Mouse (Mus musculus) lung, adult 18-20 months (tissue): ENCODE data around the gene A4galt.
"Not testable (repeated sequence)": the region's sequence is repeated elsewhere in the genome, so short reads cannot be mapped to it uniquely, and the experiment has no call there.

Experiments used
- DNase-seq, 2 experiments: peaks; one replicate each; pipeline ENCODE4 v3.0.0; 2022; ENCODE audit warnings: mixed read lengths in 2 of 2

The A4galt gene

DNA sequence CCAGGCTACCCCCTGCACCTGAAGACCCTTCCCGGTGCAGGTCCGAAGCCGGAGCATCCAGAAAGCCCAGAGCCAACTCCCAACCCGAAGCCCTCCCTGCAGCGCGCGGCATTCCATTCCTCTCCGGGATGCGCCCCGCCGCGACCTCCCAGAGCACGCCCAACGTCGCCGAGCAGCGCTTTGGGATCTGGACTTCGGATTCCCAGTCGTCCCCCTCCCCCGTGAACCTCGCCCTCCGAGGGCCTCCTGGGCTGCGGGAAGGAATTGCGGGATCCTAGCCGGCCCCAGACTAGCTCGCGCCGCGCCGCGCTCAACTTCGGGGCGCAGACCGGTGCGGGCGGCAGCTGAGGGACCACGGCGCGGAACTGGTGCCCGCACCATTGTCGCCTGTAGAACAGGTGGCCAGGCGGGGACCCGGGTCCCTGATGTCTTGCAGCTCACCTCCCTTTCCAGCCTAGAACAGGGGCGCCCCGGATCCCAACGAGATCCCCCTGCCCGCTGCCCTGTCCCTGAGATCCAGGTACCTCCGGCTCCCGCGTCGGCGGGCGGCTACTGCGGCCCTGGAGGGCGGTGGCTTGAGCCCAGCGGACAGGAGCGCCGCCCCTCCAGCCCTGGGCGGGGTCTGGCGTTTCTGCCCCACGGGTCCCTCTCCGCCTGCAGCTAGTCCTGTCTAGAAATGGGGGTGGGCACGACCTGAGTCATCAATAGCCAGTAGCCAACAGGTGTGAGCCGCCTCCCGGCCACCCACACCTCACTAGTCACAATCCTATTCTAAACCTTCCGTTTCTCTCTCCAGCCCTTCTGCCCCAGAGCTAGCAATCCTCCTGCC is at the start of gene A4galt:
Gene A4galt, minus strand, starts transcription at position 599 of the 829 bp plus-strand sequence.
- peak; percentile 72 to 73 for DNase-seq

DNA sequence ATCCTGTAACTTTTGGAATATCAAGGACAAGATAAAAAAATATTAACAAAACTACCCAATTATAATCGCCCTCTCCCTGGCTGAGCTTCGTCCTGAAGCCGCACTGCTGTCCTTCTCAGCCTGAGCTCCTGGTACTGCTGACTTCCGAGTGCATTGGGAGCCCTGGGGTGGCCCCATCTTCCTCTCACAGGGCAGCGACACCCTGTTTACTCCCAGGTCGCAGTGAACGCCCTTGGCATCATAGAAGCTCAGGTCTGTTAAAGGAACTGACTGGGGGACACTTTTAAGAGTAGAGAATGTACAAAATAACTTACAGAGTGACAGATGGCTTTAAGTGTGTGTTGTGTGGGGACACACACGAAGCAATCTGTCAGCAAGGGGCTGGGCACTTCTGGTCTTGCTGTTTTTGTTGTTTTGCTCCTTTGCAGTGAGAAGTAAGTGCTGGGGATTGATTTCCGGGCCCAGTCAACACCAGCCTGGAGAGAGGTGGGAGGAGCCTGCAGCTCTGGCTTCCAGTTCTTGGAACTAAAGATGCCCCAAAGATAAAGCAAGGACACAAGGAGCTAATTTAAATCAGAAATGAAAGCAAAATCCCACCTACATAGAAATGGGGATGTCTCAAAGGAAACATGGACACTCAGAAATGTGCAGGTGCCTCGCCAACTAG is 48.5 kb upstream of the A4galt start:
- DNase-seq: peak in 1 of 2 experiments; percentile 63

DNA sequence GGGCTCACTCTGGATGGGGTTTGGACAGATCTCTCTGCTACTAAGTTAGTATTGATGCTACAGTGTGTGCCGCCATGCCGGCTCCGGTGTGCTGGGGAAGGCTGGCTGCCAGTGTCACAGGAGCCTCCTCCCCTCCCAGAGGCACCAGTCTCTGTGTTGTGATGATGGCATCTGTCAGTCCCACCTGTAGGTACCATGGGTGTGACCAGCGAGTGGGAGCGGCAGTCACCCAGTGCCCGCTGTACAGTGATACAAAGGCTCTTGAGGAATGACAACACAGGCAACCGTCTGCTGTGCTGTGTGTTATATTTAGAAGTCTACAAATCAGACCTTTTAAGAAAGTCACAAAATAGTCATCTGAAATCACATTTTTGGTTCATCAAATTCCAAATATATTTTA is 47.9 kb upstream of the A4galt start:
- DNase-seq: no peak

GRCm38 (mm10) chr15:83298810-83299209 is 47.2 kb upstream of the A4galt start:
- no peak for DNase-seq

- DNase-seq: no peak
Measured at GRCm38 (mm10) chr15:83298313-83298712, 46.7 kb upstream of the A4galt start.

GRCm38 (mm10) chr15:83296771-83297311 is 45.3 kb upstream of the A4galt start:
- DNase-seq: no peak

DNA sequence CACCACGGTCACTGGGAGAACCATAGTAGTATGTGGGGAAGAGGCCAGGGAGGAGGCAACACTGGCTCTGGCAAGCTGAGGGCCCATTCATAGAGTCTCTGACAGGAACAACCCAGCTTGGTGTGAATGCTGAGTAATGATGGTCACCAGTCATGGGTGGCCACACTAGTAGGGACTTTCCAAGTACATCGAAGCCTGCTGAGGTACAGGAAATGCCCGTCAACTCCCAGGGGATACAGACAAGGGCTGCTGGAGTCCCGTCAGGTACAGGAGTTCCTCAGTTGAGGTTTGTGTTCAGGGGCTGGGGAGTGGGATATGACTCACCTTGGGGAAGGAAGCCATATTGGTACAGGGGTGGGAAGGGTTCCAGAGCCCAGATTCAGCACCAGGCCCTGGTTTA is 44.5 kb upstream of the A4galt start:
- no peak for DNase-seq

DNA sequence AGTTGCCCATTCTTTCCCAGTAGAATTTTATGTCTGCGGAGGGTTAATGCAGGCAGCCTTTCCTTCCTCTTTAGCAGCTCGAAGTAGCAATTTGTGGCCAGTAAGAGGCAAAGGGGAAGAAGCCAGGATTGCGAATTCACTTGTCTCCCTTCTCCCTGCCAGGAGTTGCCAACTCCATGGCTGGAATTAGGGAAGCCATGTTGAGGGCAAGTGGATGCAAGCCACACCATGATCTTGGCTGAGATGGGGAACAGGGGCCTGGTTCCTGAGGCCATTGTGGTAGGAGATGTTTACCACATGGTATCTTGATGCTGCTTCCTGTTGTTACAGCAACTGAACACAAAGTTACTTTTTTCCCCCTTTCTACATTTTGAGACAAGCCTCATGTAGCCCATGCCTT is 43.4 kb upstream of the A4galt start:
- DNase-seq: no peak

GRCm38 (mm10) chr15:83293706-83294645 is 42.4 kb upstream of the A4galt start:
- no peak for DNase-seq

DNA sequence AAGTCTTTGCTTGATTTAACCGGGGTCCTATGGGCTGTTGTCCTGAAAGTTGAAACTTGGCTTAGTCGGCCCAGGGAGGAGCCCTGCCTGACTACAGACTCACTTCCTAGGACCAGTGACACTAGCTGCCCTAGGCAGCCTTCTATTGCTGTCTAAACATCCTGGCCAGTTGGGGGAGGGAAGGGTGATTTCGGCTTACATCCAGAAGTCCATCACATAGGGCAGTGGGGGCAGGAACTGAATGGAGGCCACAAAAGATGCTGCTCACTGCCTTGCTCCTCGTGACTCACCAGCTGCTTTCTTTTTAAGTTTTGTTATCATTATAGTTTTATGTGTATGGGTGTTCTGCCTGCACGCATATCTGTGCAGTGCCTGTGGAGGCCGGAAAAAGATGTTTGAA is 41.6 kb upstream of the A4galt start:
- DNase-seq: peak; percentile 79 to 85

- DNase-seq: no peak
Measured at GRCm38 (mm10) chr15:83292261-83293056, 40.9 kb upstream of the A4galt start.

DNA sequence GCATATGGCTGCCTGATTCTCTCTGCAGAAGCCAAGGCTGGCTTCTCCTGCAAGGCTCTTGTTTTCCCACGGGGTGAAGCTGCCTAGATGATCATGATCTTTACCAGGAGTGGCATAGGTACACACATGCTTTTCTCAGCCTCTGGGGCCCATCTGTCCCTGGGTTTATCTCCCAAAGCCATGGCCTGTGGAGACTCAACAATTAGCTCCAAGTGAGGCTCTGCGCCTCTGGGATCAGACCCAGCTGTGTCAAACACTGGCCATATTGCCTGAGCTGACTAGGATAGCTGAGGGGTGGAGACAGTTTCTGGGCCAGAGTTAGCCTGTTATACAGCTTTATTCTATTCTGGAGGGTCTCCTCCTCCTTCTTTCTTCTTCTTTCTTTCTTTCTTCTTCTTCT is 39.3 kb upstream of the A4galt start:
- no peak for DNase-seq

DNA sequence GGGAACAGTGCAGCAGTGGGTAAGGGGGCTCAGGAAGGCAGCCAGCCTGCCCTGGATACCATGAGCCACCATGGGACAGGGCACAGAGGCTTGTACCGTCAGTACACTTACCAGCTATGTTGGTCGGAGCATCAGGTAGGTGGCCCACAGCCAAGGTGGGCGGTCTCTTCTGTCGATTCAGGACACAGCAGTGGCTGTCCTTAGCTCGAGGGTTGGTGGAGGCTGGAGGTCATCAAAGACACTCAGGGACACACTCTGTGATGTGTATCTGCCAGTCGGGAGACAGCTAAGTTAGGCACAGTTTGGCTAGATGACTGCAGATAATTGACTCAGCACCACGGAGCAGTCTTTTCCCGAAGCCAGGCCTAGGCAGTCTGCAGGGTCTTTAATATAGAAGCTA is 33.3 kb upstream of the A4galt start:
- DNase-seq: no peak

- no peak for DNase-seq
Measured at GRCm38 (mm10) chr15:83282397-83282796, 30.8 kb upstream of the A4galt start.

GRCm38 (mm10) chr15:83281303-83281702 is 29.7 kb upstream of the A4galt start:
- no peak for DNase-seq

DNA sequence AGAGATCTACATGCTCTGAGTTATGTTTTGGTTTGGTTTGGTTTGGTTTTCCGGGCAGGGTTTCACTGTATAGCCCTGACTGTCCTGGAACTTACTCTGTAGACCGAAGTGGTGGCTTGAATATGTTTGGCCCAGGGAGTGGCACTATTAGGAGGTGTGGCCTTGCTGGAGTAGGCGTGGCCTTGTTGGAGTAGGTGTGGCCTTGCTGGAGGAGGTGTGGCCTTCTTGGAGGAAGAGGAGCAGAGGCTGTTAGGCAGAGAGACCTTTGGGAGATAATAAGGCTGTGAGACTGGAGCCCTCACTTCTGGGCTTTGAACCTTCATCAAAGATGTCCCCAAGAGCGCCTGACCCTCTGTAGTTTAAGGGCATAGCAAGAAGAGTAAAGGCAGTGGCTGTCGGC is 27.0 kb upstream of the A4galt start:
- DNase-seq: no peak

- no peak for DNase-seq
Measured at GRCm38 (mm10) chr15:83277451-83277850, 25.9 kb upstream of the A4galt start.

- DNase-seq: not testable (repeated sequence)
Measured at GRCm38 (mm10) chr15:83274237-83274636, 22.7 kb upstream of the A4galt start.

DNA sequence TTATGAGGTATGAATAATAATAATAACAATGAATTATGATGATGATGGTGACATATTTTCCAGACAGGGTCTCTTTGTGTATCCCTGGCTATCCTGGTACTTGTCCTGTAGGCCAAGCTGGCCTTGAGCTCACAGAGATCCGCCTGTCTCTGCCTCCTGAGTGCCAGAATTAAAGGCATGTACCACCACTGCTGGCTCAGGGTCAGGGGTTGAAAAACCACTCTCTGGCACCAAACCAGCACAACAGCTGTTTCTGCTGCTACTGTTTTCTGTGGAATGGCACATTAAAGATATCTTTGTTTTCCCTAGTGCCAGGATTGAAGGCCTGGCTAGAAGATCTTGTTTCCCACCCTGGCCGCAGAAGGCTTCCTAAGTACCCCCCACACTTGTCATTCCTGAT is 21.4 kb upstream of the A4galt start:
- no peak for DNase-seq

DNA sequence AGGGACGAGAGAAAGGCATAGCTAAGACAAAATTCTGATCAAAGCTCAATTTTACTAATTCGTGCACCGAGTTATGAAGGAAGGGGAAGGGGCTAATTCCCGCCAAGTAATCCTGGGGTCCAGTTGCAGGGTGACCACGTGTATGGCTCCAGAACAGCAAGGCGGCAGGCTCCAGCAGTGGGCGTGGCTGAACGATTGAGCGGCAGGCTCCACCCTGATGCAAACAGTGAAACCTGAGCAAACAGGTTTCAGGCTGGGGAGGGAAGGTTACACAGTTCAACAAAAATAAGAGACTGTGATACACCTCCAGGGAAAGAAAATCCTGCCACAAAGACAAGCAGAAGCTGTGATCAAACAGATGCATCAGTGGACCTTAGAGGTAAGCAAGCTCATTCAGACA is 19.6 kb upstream of the A4galt start:
- peak in 1 of 2 experiments; percentile 53 for DNase-seq

DNA sequence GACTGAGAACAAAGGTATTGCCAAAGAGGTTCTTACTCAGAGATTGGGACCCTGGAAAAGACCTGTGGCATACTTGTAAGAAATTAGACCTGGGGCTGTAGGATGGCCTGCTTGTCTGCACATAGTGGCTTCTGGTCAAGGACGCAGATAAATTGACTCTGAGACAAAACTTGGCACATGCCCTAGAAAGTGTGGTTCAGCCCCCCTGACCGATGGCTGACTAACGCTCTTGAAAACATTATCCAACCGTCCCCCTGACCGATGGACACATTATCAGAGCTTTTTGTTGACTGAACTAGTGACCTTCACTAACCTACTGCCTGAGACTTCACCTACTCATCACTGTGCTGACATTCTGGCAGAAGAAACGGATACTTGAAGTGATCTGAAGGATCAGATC is 18.4 kb upstream of the A4galt start:
- DNase-seq: not testable (repeated sequence)

- peak; percentile 61 to 76 for DNase-seq
Measured at GRCm38 (mm10) chr15:83268428-83268827, 16.9 kb upstream of the A4galt start.
